Mouse (Mus musculus) retina, postnatal 7 days (tissue): ENCODE measurements around the gene Atp8b3.

Source experiments
- DNase-seq: peaks from one replicate; pipeline ENCODE4 v3.0.0-alpha.2; 2012; ENCODE audit warnings: low read depth, low spot score

The Atp8b3 gene

GRCm38 (mm10) chr10:80538710-80539394 lies at the start of gene Atp8b3:
TSS of gene Atp8b3 (minus strand) at chr10:80539124.
- DNase-seq, result peak; percentile 44

GRCm38 (mm10) chr10:80587305-80587657 lies 48.4 kb upstream of the Atp8b3 start:
- DNase-seq, result no peak

- DNase-seq, result no peak
Observed at GRCm38 (mm10) chr10:80586407-80587304, 47.7 kb upstream of the Atp8b3 start.

GRCm38 (mm10) chr10:80585581-80585980 lies 46.7 kb upstream of the Atp8b3 start:
- DNase-seq, result no peak

GRCm38 (mm10) chr10:80584642-80585552 lies 46.0 kb upstream of the Atp8b3 start:
- DNase-seq, result no peak

- DNase-seq, result no peak
Observed at GRCm38 (mm10) chr10:80584045-80584488, 45.1 kb upstream of the Atp8b3 start.

GRCm38 (mm10) chr10:80583047-80583446 lies 44.1 kb upstream of the Atp8b3 start:
- no peak for DNase-seq

GRCm38 (mm10) chr10:80578911-80579310 lies 40.0 kb upstream of the Atp8b3 start:
- DNase-seq, result peak; percentile 76

GRCm38 (mm10) chr10:80578131-80578750 lies 39.3 kb upstream of the Atp8b3 start:
- no peak for DNase-seq

GRCm38 (mm10) chr10:80577195-80578130 lies 38.5 kb upstream of the Atp8b3 start, which contains the start of gene Klf16:
TSS of gene Klf16 (minus strand) at chr10:80577321.
- peak; percentile 81 for DNase-seq

- DNase-seq, result no peak
Observed at GRCm38 (mm10) chr10:80576351-80577194, 37.6 kb upstream of the Atp8b3 start.

GRCm38 (mm10) chr10:80575925-80576324 lies 37.0 kb upstream of the Atp8b3 start:
- no peak for DNase-seq

GRCm38 (mm10) chr10:80574896-80575295 lies 36.0 kb upstream of the Atp8b3 start:
- no peak for DNase-seq

- no peak for DNase-seq
Observed at GRCm38 (mm10) chr10:80573944-80574343, 35.0 kb upstream of the Atp8b3 start.

- DNase-seq, result no peak
Observed at GRCm38 (mm10) chr10:80572477-80572876, 33.6 kb upstream of the Atp8b3 start.

GRCm38 (mm10) chr10:80570871-80571836 lies 32.2 kb upstream of the Atp8b3 start:
- no peak for DNase-seq

- DNase-seq, result no peak
Observed at GRCm38 (mm10) chr10:80570419-80570818, 31.5 kb upstream of the Atp8b3 start.

GRCm38 (mm10) chr10:80569664-80570066 lies 30.7 kb upstream of the Atp8b3 start:
- DNase-seq, result no peak
